Mouse (Mus musculus) left cerebral cortex, postnatal 14 days (tissue): ENCODE results near the gene Olfr796. TPM values are rescaled to one million over a fixed set of nuclear protein-coding genes. Genes with fewer than 3 reads are reported as not detected.

ENCODE experiments used
- DNase-seq, 2 experiments: peaks; one replicate each; pipeline ENCODE4 v3.0.0; 2021 to 2022; ENCODE audit warnings: low spot score in 2 of 2, mixed read lengths in 1 of 2
- intact Hi-C: fragments of 180-260 bp; cut with DNase I; formaldehyde crosslinking; loops from one replicate; pipeline ENCODE4 v1.15.1; 2025
- long read RNA-seq, 2 experiments: library from polyadenylated mRNA; stranded (forward); transcript quantifications; one replicate each; pipeline ENCODE4 v2.0.0; 2021
- microRNA-seq, 2 experiments: library from miRNA; unstranded; fragments of <30 nt; microRNA quantifications; one replicate each; pipeline ENCODE4 v1.2.0; 2022
- total RNA-seq, 2 experiments: library from RNA; stranded (reverse); gene quantifications; 2 replicates each; pipeline ENCODE4 v1.2.3; 2021

The Olfr796 gene
- total RNA-seq = not detected
- long read RNA-seq, experiment 1 = 0 reads
- long read RNA-seq, experiment 2 = 0 reads

DNA sequence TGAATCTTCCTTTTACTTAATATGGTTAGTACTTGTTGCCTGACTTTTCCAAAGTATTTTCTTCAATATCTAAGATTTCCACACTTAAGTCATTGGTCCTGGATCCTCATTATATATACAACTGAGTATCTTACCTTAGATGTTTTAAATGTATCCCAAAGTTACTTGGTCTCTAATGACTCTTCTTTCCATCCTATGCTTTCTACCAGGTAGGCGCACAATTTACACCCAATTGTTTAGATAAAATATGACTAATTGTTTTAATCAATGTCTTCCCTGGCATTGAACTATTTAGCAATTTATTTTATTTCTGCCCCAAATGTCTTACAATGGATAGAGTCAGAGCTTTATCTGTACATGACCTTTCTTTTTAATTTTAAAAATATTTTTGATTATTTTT is at the start of gene Olfr796:
Gene Olfr796, minus strand, starts transcription at position 101 of the 400 bp plus-strand sequence.
- DNase-seq = no peak
- intact Hi-C loops = no loop called here

DNA sequence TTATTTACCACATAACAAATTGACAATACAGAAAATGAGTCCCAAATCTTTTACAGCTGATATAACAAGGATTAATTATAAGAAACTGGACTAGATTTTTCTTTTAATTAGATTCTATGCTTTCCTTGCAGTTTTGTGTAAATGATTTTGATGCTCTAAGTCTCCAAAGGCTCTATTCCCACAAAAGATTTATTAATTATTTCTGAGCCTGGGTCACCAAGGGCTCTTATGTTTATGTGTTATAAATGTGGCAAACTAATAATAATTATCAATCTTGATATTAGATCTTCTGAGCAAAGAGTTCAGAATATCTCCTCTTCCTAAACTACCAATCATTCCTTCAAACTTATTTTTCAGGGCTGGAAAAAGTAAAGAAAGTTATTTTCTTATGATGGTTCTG is 45.0 kb upstream of the Olfr796 start, which contains the start of gene Olfr800:
Gene Olfr800, plus strand, starts transcription at position 301 of the 400 bp plus-strand sequence.
- intact Hi-C loops = no loop called here
- no peak for DNase-seq

DNA sequence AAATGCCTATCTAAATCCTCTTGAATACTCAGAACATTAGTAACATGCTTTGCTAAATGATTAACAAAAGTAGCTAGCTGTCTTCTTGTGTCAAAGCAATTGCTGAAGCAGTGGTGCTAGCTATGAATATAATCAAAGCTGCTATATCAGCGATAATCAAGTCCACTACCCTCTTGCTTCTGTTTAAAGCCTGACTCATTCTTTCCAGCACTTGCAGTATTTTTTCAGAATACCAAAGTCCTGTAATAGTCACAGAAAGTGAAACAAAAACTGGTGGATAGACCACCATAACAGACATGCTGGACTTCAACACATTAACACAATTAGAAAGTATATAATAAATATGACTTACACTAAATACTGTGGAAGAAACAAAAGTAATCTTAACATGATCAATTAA is 39.4 kb upstream of the Olfr796 start:
- intact Hi-C loops = no loop called here
- DNase-seq = no peak

DNA sequence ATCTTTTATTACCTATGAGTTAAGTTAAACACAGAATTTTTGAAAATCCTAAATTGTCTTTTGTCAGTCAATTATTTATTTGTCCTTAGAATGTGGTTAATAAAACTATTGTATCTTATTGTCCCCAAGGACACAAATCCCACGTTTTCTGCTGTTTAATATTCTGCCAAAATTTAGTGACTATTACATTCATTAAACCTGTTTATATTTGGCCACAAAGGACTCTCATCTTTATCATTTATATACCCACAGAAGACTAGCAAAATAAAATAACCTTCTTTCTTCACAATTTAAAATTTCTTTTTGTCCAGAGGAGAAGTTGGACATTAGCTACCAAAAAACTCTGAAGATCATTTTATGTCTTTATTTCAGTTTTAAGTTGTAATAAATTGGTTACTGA is 24.8 kb upstream of the Olfr796 start, which contains the start of gene Olfr799:
Gene Olfr799, plus strand, starts transcription at position 301 of the 400 bp plus-strand sequence.
- DNase-seq = no peak
- intact Hi-C loops = no loop called here

DNA sequence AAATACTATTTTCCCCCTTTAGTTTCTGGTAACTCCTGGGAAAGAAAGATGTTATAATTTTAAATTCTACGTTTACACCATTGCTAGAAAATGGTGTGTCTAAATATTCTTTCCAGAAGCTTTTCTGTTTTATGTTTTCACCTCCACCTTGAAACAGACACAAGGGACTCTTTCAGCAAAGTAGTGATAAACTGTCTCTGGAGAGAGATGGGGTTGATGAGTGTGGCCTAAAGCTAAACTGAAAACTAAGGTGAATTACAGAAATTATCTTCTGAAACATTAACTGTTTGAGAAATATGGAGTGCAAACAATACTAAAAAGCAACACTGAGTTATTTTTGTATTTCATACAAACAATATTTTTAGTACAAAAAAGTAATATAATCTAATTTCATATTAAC is 15.5 kb upstream of the Olfr796 start, which contains the start of gene Olfr798:
Gene Olfr798, minus strand, starts transcription at position 101 of the 400 bp plus-strand sequence.
- DNase-seq = no peak
- intact Hi-C loops = no loop called here

DNA sequence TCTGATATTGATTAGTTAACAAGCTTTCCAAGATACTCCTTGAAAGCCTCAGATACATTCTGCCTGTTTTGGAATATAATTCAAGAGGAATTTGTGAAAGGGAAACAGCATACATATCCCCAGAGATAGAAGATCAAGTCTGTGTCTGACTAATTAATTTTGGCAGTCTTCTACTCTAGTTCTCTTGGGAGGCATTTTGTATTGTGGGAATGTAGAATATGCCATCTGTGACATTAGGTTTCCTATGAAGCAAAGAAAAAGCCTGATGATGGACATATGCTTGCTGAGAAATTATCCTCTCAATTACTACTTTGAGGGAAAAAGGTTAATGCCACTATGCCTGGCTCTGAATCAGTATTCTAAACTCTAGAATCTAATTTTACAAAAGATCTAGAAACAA is 10.9 kb upstream of the Olfr796 start:
- no peak for DNase-seq
- intact Hi-C loops = no loop called here

DNA sequence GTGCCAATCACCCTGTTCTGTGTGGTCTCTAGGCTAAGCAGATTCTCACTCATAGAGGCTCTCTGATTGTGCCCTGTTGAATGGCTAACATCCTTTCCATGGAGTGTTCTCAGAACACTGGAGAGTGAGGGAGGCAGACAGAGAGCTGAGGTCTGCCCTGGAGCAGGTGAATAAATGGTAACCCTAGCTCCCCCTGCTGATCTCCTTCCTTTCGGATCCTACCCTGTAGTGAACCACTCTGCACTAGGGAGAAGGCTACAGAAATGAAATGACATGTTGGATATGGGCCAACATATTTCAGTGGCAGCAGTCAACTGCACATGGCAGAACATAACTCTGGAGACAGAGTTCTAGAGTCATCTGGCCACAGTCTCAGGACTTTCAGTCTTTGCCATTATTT is 9.4 kb upstream of the Olfr796 start:
- DNase-seq = no peak
- intact Hi-C loops = no loop called here

DNA sequence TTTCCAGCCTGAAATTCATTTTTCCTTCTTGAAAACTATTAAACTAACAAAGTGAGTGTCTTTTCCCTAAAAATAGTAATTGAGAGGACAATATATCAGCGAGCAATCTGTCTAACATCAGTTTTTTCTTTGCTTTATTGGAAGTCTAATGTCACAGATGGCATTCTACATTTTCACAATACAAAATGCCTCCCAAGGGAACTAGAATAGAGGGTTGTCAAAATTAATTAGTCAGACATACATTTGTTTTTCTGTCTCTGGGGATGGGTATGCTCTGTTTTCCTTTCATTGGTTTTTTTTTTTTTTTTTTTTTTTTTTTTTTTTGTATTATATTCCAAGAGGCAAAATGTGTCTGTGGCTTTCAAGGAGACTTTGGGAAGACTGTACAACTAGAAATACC is 35.3 kb downstream of the Olfr796 start:
- DNase-seq = no peak
- intact Hi-C loops = no loop called here

DNA sequence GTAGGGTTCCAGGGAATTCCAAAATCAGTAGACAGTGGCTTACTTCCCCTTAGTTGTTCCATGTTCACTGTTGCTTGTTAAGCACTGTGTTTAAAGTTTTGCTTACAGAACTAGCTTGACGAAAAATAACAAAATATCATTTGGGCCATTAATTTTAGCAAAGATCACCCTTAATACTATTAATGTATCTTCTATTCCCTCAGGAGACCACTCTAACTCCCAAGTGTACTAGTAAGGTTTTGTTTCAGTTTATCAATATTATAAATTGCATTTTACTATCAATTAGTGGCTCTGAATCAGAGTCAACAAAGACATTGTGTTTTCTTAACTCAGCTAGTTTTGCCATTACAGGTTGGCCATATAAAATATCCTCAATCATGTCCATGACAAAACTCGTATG is 45.0 kb downstream of the Olfr796 start, which contains the start of gene Olfr794:
Gene Olfr794, plus strand, starts transcription at position 301 of the 400 bp plus-strand sequence.
- intact Hi-C loops = no loop called here

More for the DNA sequence above, 45.0 kb downstream of the Olfr796 start, which contains the start of gene Olfr794:
- no peak for DNase-seq

Small RNAs within 50 kb of the gene (microRNA-seq; reads per million reads assigned to microRNA genes)
- gene Gm23252 = 0 reads per million in 2 experiments

Other genes starting within 250 kb of the Olfr796 start
- gene Olfr784, start 228.5 kb downstream of the Olfr796 start, total RNA-seq = under 1 TPM; 0.11 to 0.15 TPM
- gene Olfr785, start 207.1 kb downstream of the Olfr796 start, total RNA-seq = not detected
- not detected for gene Olfr786, start 185.3 kb downstream of the Olfr796 start, total RNA-seq
- not detected for gene Olfr787, start 150.7 kb downstream of the Olfr796 start, total RNA-seq
- gene Olfr788, start 141.6 kb downstream of the Olfr796 start, total RNA-seq = not detected
- gene Olfr789, start 127.8 kb downstream of the Olfr796 start, total RNA-seq = not detected
- gene Olfr790, start 114.1 kb downstream of the Olfr796 start, total RNA-seq = not detected
- gene Olfr791, start 90.8 kb downstream of the Olfr796 start, total RNA-seq = not detected
- not detected for gene Olfr792, start 73.4 kb downstream of the Olfr796 start, total RNA-seq
- not detected for gene Olfr794, start 44.9 kb downstream of the Olfr796 start, total RNA-seq
- gene Olfr798, start 15.4 kb upstream of the Olfr796 start, total RNA-seq = not detected
- gene Olfr799, start 24.9 kb upstream of the Olfr796 start, total RNA-seq = not detected
- gene Olfr800, start 45.1 kb upstream of the Olfr796 start, total RNA-seq = not detected
- not detected for gene Olfr801, start 61.3 kb upstream of the Olfr796 start, total RNA-seq
- gene Olfr802, start 75.6 kb upstream of the Olfr796 start, total RNA-seq = under 1 TPM; 0.06 to 0.22 TPM
- gene Olfr803, start 81.7 kb upstream of the Olfr796 start, total RNA-seq = not detected
- gene Olfr804, start 90.6 kb upstream of the Olfr796 start, total RNA-seq = not detected
- not detected for gene Olfr805, start 116.8 kb upstream of the Olfr796 start, total RNA-seq
- not detected for gene Olfr806, start 129.4 kb upstream of the Olfr796 start, total RNA-seq
- gene Olfr807, start 145.2 kb upstream of the Olfr796 start, total RNA-seq = not detected
- gene Olfr808, start 152.9 kb upstream of the Olfr796 start, total RNA-seq = not detected
- gene Olfr809, start 162.1 kb upstream of the Olfr796 start, total RNA-seq = not detected
- not detected for gene Olfr810, start 182.3 kb upstream of the Olfr796 start, total RNA-seq
- not detected for gene Olfr811, start 191.8 kb upstream of the Olfr796 start, total RNA-seq
- gene Olfr812, start 233.5 kb upstream of the Olfr796 start, total RNA-seq = not detected
- not detected for gene Olfr813, start 242.8 kb upstream of the Olfr796 start, total RNA-seq